Mouse (Mus musculus): ENCODE data around the gene Olfm2. TPM values are rescaled to one million over a fixed set of nuclear protein-coding genes. Genes with fewer than 3 reads are reported as not detected.

Gene Olfm2
- polyA plus RNA-seq, 1 experiment from 2014 or later, result 0.18 TPM

DNA sequence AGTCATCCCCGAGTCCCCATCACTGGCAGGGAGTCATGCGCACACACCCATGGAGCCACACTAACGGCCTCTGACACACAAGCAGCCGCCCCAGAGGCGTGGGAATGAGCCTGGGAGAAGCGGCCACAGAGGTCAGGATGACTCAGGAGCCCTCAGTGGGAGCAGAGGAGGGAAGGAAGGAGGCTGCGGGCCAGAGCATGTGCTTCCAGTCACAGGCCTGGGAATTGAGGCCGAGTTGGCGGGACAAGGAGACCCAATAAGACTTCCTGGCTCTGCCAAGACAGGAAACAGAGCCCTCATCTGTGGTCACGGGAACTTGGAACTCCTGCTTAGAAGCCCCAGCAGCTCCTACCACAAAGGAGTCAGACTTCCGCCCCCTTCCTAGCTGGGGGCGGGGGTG lies 14.7 kb upstream of the Olfm2 start:
- Histone ChIP-seq H3K4me1 (replicated peaks) (peaks cover 47% of the 10 kb centered on the region), H3K9me3 (replicated peaks) (no peaks in the 10 kb centered on the region), H3K4me3 (replicated peaks) (no peak overlapping the region), H3K9ac (0 out of 2 replicates have a peak overlapping the region, but pooled peaks have one; percentile 9), H3K27ac (no peak overlapping the region), H3K36me3 (no peaks in the 10 kb centered on the region), H3K27me3 (peaks cover 48% of the 10 kb centered on the region), H3K4me2 (no peak overlapping the region)
- ATAC-seq (ENCODE audit: low read depth), result no peak
- 19% methylated on average over 12 of the region's 12 CpGs for WGBS (ENCODE audit: insufficient replicate concordance)
- no peak for DNase-seq

DNA sequence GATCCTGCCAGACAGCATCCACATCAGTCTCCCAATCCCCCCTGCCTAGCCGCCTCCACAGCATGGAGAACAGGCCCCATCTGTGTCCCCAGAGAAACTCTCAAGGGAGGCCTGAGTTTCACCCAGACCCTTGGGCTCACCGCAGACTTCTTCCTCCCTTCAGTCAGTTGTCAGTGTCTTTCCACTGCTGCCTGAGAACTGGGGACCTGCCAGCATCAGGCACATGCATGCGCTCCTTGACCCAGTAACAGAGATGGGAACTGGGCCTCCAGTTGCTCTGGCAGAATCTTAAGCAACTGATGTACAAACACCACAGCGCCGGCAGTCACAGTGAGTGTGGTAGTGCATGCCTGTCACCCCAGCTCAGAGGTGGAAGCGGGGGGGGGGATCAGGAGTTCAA lies 12.7 kb upstream of the Olfm2 start:
- 74% methylated on average over 6 of the region's 6 CpGs for WGBS (ENCODE audit: insufficient replicate concordance)
- no peak overlapping the region for H3K4me3 ChIP-seq (replicated peaks)
- ATAC-seq (ENCODE audit: low read depth), result no peak

DNA sequence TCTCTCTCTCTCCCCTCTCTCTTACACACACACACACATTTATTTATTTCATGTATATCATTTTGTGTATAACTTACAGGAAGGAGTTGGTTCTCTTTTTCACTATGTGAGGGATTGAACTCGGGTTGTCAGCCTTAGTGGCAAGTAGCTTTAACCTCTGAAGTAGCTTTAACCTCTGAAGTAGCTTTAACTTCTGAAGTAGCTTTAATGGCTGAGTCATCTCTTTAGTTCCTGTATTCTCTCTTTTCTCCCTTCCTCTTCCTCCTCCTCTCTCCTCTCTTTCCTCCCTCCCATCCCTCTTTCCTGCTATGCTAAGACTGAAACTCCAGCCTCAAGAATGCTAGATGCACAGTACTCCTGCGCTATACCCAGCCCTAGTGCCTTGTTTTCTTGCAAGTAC lies 12.1 kb upstream of the Olfm2 start:
- Histone ChIP-seq H3K27me3 (peaks cover 42% of the 10 kb centered on the region), H3K9me3 (replicated peaks) (no peaks in the 10 kb centered on the region), H3K9ac (no peak overlapping the region), H3K4me3 (replicated peaks) (no peak overlapping the region), H3K36me3 (no peaks in the 10 kb centered on the region), H3K4me2 (no peak overlapping the region), H3K4me1 (replicated peaks) (peaks cover 58% of the 10 kb centered on the region), H3K27ac (no peak overlapping the region)
- 60% methylated on average over 2 of the region's 2 CpGs for WGBS (ENCODE audit: insufficient replicate concordance)
- no peak for DNase-seq
- ATAC-seq (ENCODE audit: low read depth), result no peak

More for the DNA sequence above, 12.7 kb upstream of the Olfm2 start:
- no peaks in the 10 kb centered on the region for H3K36me3 ChIP-seq
- DNase-seq, result no peak
- H3K4me1 ChIP-seq (replicated peaks), result peaks cover 58% of the 10 kb centered on the region
- H3K4me2 ChIP-seq, result no peak overlapping the region
- H3K9ac ChIP-seq, result no peak overlapping the region
- no peaks in the 10 kb centered on the region for H3K9me3 ChIP-seq (replicated peaks)
- H3K27me3 ChIP-seq, result peaks cover 48% of the 10 kb centered on the region
- no peak overlapping the region for H3K27ac ChIP-seq

GRCm38 (mm10) chr9:20757087-20757955 lies 11.2 kb upstream of the Olfm2 start:
- DNase-seq (peak; percentile 83), ATAC-seq (ENCODE audit: low read depth) (peak; percentile 97)
- no peak overlapping the region for H3K9ac ChIP-seq
- H3K36me3 ChIP-seq, result no peaks in the 10 kb centered on the region
- peak overlapping the region; percentile 69 for H3K27ac ChIP-seq
- H3K9me3 ChIP-seq (replicated peaks), result no peaks in the 10 kb centered on the region
- peaks cover 58% of the 10 kb centered on the region for H3K4me1 ChIP-seq (replicated peaks)
- no peak overlapping the region for H3K4me3 ChIP-seq (replicated peaks)
- 52% methylated on average over 6 of the region's 6 CpGs for WGBS (ENCODE audit: insufficient replicate concordance)
- H3K4me2 ChIP-seq, result no peak overlapping the region
- peaks cover 32% of the 10 kb centered on the region for H3K27me3 ChIP-seq

DNA sequence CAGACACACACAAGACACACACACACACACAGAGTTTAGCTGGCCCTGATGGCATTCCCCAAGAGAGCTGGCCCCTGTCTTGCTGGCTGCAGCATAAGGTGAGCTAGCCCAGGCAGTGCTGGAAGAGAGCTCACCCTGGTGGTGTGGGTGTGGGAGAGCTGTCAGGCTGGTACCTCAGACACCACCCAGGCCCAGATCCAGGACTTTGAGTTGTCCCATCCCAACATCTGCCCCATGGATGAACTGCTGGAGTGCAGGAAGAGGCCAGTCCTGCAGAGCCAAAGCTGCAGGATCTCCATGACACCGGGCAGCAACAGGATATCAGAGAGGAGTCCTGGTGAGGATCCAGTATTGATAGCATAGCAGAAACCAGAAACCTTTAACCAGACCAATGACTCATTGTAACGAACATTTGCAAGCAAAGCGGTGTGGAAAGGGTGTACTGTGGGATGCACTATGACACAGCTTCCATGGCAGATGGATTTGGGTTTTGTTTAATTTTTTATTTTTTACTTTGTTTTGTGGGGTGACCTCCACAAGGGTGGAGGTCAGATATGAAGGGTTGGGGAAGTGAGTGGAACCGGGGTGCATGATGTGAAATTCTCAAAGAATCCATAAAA lies 10.0 kb upstream of the Olfm2 start:
- no peaks in the 10 kb centered on the region for H3K9me3 ChIP-seq (replicated peaks)
- H3K27me3 ChIP-seq, result peaks cover 21% of the 10 kb centered on the region
- H3K36me3 ChIP-seq, result no peaks in the 10 kb centered on the region
- H3K4me3 ChIP-seq (replicated peaks), result no peak overlapping the region
- H3K4me1 ChIP-seq (replicated peaks), result peaks cover 55% of the 10 kb centered on the region
- H3K4me2 ChIP-seq, result no peak overlapping the region
- no peak overlapping the region; the same call in 1 of the 2 replicates for H3K9ac ChIP-seq
- H3K27ac ChIP-seq, result no peak overlapping the region
- ATAC-seq (ENCODE audit: low read depth), result no peak
- WGBS (ENCODE audit: insufficient replicate concordance), result 70% methylated on average over 4 of the region's 4 CpGs
- no peak for DNase-seq

DNA sequence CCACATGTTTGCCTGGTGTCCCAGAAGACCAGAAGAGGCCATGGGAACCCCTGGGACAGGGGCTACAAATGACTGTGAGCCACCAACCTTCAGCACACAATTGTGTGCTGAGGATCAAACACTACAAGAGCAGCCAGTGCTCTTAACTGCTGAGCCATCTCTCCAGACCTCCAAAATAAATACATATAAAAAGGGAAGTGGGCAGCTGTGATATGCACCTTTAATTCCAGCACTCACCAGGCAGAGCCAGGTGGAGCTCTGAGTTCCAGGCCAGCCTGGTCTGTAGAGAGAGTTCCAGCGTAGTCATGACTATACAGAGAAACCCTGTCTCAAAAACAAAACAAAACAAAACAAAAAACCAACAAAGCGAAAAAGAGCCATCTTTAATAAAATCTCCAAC lies 8.2 kb upstream of the Olfm2 start:
- Histone ChIP-seq H3K27ac (no peak overlapping the region), H3K4me1 (replicated peaks) (peaks cover 50% of the 10 kb centered on the region), H3K4me3 (replicated peaks) (no peak overlapping the region), H3K27me3 (0 out of 2 replicates have a peak, but pooled peaks cover 7% of the 10 kb centered on the region), H3K9me3 (replicated peaks) (no peaks in the 10 kb centered on the region), H3K4me2 (no peak overlapping the region), H3K9ac (no peak overlapping the region), H3K36me3 (no peaks in the 10 kb centered on the region)
- DNase-seq (no peak), ATAC-seq (ENCODE audit: low read depth) (no peak)
- WGBS (ENCODE audit: insufficient replicate concordance), result 79% methylated on average over 2 of the region's 2 CpGs

GRCm38 (mm10) chr9:20751477-20752029 lies 5.4 kb upstream of the Olfm2 start:
- ATAC-seq (ENCODE audit: low read depth) (0 out of 2 replicates have a peak, but pooled peaks have one; percentile 22), DNase-seq (no peak)
- Histone ChIP-seq H3K36me3 (no peaks in the 10 kb centered on the region), H3K4me2 (no peak overlapping the region), H3K9ac (no peak overlapping the region), H3K27ac (no peak overlapping the region), H3K9me3 (replicated peaks) (no peaks in the 10 kb centered on the region), H3K4me1 (replicated peaks) (peaks cover 44% of the 10 kb centered on the region), H3K27me3 (peaks cover 21% of the 10 kb centered on the region), H3K4me3 (replicated peaks) (no peak overlapping the region)
- 36% methylated on average over 6 of the region's 6 CpGs for WGBS (ENCODE audit: insufficient replicate concordance)

GRCm38 (mm10) chr9:20749213-20749612 lies 3.1 kb upstream of the Olfm2 start:
- peaks cover 44% of the 10 kb centered on the region for H3K27me3 ChIP-seq
- no peak overlapping the region for H3K4me3 ChIP-seq (replicated peaks)
- no peaks in the 10 kb centered on the region for H3K9me3 ChIP-seq (replicated peaks)
- no peak overlapping the region for H3K27ac ChIP-seq
- no peaks in the 10 kb centered on the region for H3K36me3 ChIP-seq
- peaks cover 41% of the 10 kb centered on the region for H3K4me1 ChIP-seq (replicated peaks)
- no peak overlapping the region for H3K9ac ChIP-seq
- ATAC-seq (ENCODE audit: low read depth) (no peak), DNase-seq (no peak)
- no peak overlapping the region for H3K4me2 ChIP-seq
- WGBS (ENCODE audit: insufficient replicate concordance), result 31% methylated on average over 5 of the region's 5 CpGs

DNA sequence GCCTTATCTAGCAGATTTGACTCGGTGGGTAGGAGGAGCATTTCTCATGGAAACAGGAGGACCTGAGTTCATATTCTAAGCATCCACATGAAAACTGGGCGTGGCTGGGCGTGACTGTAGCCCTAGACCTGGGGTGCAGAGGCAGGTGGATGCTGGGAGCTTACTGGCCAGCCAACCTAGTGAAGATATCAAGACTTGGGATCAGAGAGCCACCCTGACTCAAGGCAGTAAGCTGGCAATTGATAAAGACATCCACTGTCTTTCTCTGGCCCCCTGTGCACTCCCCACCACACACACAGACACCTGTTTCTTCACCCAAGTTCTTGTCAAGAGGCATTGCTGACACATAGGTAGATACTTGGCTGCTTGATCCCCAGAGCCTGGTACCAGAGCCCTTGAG lies 2.4 kb upstream of the Olfm2 start:
- H3K9me3 ChIP-seq (replicated peaks), result no peaks in the 10 kb centered on the region
- peaks cover 43% of the 10 kb centered on the region for H3K4me1 ChIP-seq (replicated peaks)
- ATAC-seq (ENCODE audit: low read depth) (peak; percentile 55), DNase-seq (no peak)
- WGBS (ENCODE audit: insufficient replicate concordance), result 38% methylated on average over 3 of the region's 3 CpGs
- H3K4me3 ChIP-seq (replicated peaks), result no peak overlapping the region
- peak overlapping the region; percentile 9; the same call in 1 of the 2 replicates for H3K4me2 ChIP-seq
- H3K27me3 ChIP-seq, result peaks cover 51% of the 10 kb centered on the region
- no peak overlapping the region for H3K27ac ChIP-seq
- no peaks in the 10 kb centered on the region for H3K36me3 ChIP-seq
- H3K9ac ChIP-seq, result no peak overlapping the region

- Histone ChIP-seq H3K9me3 (replicated peaks) (no peaks in the 10 kb centered on the region), H3K9ac (no peak overlapping the region), H3K27me3 (peaks cover 59% of the 10 kb centered on the region), H3K4me1 (replicated peaks) (peaks cover 43% of the 10 kb centered on the region), H3K4me3 (replicated peaks) (no peak overlapping the region), H3K36me3 (no peaks in the 10 kb centered on the region), H3K27ac (no peak overlapping the region), H3K4me2 (no peak overlapping the region)
- WGBS (ENCODE audit: insufficient replicate concordance), result 6% methylated on average over 3 of the region's 3 CpGs
- ATAC-seq (ENCODE audit: low read depth) (no peak), DNase-seq (no peak)
Observed at GRCm38 (mm10) chr9:20747682-20748081, 1.5 kb upstream of the Olfm2 start.

DNA sequence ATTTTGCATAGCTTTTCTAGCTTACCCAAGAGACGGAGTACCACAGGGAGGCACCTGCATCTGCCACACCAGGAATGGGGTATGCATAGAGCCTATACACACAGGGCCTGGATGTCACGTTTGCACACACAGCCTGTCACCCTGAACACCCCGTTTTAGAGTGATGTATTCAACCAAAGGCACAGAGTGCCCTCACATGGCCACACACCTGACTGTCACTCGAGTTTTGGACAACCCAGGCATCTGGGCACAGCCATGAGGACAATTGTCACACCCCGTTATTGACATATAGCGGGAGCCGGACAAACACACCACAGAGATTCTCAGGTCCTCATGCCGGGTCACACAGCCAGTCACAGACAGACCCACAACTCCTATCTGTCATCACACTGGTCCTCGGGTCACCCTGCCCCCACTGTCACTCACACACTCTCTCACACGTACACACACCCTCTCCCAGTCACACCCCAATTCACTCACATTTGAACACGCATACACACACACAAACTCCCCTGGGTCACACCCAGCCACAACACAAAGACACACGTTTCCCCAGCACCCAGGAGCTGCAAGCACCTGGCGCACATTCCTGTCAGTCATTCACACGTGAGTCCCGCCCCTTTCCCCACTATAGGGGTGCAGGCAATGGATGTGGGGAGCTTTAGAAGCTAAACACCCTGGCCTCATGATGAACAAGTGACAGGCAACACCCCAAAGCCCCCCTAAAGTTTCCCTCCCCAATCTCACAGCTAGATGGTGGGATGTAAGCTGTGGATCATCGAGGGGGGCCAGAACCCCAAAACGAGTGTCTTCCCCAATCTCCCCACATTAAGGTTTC lies 801 bp downstream of the Olfm2 start:
- ATAC-seq (ENCODE audit: low read depth) (no peak), DNase-seq (no peak)
- 14% methylated on average over 17 of the region's 17 CpGs for WGBS (ENCODE audit: insufficient replicate concordance)
- no peak overlapping the region for H3K9ac ChIP-seq
- H3K9me3 ChIP-seq (replicated peaks), result no peaks in the 10 kb centered on the region
- no peaks in the 10 kb centered on the region for H3K36me3 ChIP-seq
- H3K4me2 ChIP-seq, result peak overlapping the region; percentile 65; the same call in 1 of the 2 replicates
- no peak overlapping the region for H3K27ac ChIP-seq
- H3K27me3 ChIP-seq, result peaks cover 75% of the 10 kb centered on the region
- peaks cover 48% of the 10 kb centered on the region for H3K4me1 ChIP-seq (replicated peaks)
- 0 out of 2 replicates have a peak overlapping the region, but pooled peaks have one; percentile 46 for H3K4me3 ChIP-seq (replicated peaks)
